Mouse (Mus musculus): ENCODE measurements at regions not wholly inside any gene's neighbourhood (a gene's known extent, or its start where the extent isn't known, plus 50 kb on each side); places are given as distances from the start of the nearest gene placed in this dataset.
"Not testable (repeated sequence)": the region's sequence is repeated elsewhere in the genome, so short reads cannot be mapped to it uniquely, and the experiment has no call there.

DNA sequence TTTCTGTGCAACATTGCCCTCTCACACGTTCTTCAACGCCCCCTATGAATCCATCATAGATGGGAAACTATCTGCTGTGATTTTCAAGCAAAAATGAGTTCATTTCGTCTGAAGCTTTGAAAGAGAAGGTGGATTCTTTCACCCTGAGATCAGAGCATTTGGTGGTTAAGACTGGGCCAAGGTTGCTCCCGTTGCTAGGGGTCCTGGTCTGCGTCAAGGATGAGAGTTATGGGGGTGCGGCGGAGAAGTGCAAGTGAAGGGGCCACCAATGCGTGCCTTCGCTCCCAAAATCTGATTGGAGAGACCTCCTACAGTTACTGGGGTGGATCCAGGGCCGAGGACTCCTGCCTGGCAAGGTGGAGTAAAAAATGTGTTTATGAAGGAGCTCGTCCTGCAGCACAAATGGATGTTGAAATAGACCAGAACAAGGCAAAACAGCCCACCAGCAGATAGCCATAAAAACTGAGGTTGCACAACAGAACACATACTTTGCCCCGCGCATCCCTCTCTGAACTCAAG, 215.7 kb downstream of the Fgf9 start:
- DNase-seq (ENCODE audit: low spot score) (no peak), ATAC-seq (replicated peaks; ENCODE audit: insufficient number of reproducible peaks, low FRiP score, low TSS enrichment, low read depth) (no peak)
- Histone ChIP-seq H3K9ac (replicated peaks; ENCODE audit: low read length) (no peak overlapping the region), H3K36me3 (replicated peaks; ENCODE audit: control insufficient read depth, insufficient read depth, low read depth, low read length) (no peaks in the 10 kb centered on the region), H3K9me3 (replicated peaks; ENCODE audit: control insufficient read depth, low read length) (no peaks in the 10 kb centered on the region), H3K4me3 (ENCODE audit: low read depth, low read length) (no peak overlapping the region), H3K4me1 (ENCODE audit: control insufficient read depth, insufficient read depth, low read length) (no peaks in the 10 kb centered on the region), H3K27ac (replicated peaks; ENCODE audit: low read depth, low read length) (no peak overlapping the region), H3K27me3 (ENCODE audit: control insufficient read depth, insufficient read depth, low read length) (no peaks in the 10 kb centered on the region), H3K4me2 (ENCODE audit: low read depth, low read length) (no peak overlapping the region)
- WGBS = 82% methylated on average over 13 of the region's 13 CpGs

DNA sequence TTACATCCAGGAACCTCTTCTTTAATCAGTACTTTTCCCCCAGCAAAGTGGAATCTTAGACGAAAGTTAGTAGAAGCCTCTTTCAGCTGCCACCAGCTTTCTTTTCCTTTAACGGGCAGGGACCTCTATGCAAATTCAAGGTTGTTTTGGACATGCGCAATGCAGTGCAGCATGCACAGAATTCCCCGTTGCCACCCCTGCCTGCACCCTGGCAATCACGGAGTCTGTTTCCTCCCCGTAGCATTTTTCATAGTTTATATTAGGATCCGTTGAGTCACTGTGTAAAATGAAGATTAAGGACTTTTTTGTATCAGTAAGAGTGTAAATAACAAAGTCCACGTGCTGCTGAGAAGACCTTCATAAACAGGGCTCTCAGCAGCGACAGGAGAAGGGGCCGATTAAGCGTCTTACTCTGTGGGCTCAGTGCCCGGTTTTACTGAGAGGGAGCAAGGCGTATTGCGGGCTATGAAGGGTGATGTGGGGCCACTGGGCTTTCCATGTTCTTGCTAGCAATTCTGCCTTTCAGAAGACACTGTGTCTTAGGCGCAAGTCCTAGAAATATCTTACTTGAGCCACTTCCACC, 212.5 kb downstream of the Fgf9 start:
- no peaks in the 10 kb centered on the region for H3K27me3 ChIP-seq (ENCODE audit: control insufficient read depth, insufficient read depth, low read length)
- H3K9me3 ChIP-seq (replicated peaks; ENCODE audit: control insufficient read depth, low read length) = no peaks in the 10 kb centered on the region
- H3K4me3 ChIP-seq (ENCODE audit: low read depth, low read length) = no peak overlapping the region
- H3K4me1 ChIP-seq (ENCODE audit: control insufficient read depth, insufficient read depth, low read length) = no peaks in the 10 kb centered on the region
- H3K36me3 ChIP-seq (replicated peaks; ENCODE audit: control insufficient read depth, insufficient read depth, low read depth, low read length) = no peaks in the 10 kb centered on the region
- ATAC-seq (replicated peaks; ENCODE audit: insufficient number of reproducible peaks, low FRiP score, low TSS enrichment, low read depth) (no peak), DNase-seq (ENCODE audit: low spot score) (no peak)
- H3K27ac ChIP-seq (replicated peaks; ENCODE audit: low read depth, low read length) = no peak overlapping the region
- H3K4me2 ChIP-seq (ENCODE audit: low read depth, low read length) = no peak overlapping the region
- no peak overlapping the region for H3K9ac ChIP-seq (replicated peaks; ENCODE audit: low read length)
- WGBS = 87% methylated on average over 15 of the region's 15 CpGs

DNA sequence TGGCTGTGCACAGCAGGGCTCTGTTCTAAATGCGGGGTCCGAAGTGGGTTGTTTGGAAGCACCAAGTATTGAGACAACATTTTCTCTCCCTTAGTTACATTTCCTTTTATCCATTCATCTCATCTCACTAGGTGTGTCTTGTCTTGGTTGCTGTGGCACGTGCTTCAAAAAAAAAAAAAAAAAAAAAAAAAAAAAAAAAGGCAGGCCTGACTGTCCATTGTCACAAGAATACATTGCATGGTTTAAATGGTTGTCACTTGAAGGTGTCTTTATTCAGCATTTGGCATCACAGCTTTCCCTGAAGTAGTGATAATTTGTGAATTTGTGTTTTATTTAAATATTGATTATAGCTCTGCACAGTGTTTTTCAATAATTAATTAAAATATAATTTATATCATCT, 211.9 kb downstream of the Fgf9 start:
- H3K36me3 ChIP-seq (replicated peaks; ENCODE audit: control insufficient read depth, insufficient read depth, low read depth, low read length) = no peaks in the 10 kb centered on the region
- 90% methylated on average over 3 of the region's 3 CpGs for WGBS
- ATAC-seq (replicated peaks; ENCODE audit: insufficient number of reproducible peaks, low FRiP score, low TSS enrichment, low read depth) (no peak), DNase-seq (ENCODE audit: low spot score) (no peak)
- no peaks in the 10 kb centered on the region for H3K9me3 ChIP-seq (replicated peaks; ENCODE audit: control insufficient read depth, low read length)
- no peaks in the 10 kb centered on the region for H3K27me3 ChIP-seq (ENCODE audit: control insufficient read depth, insufficient read depth, low read length)
- H3K9ac ChIP-seq (replicated peaks; ENCODE audit: low read length) = no peak overlapping the region
- no peak overlapping the region for H3K27ac ChIP-seq (replicated peaks; ENCODE audit: low read depth, low read length)
- no peaks in the 10 kb centered on the region for H3K4me1 ChIP-seq (ENCODE audit: control insufficient read depth, insufficient read depth, low read length)
- no peak overlapping the region for H3K4me3 ChIP-seq (ENCODE audit: low read depth, low read length)
- H3K4me2 ChIP-seq (ENCODE audit: low read depth, low read length) = no peak overlapping the region

DNA sequence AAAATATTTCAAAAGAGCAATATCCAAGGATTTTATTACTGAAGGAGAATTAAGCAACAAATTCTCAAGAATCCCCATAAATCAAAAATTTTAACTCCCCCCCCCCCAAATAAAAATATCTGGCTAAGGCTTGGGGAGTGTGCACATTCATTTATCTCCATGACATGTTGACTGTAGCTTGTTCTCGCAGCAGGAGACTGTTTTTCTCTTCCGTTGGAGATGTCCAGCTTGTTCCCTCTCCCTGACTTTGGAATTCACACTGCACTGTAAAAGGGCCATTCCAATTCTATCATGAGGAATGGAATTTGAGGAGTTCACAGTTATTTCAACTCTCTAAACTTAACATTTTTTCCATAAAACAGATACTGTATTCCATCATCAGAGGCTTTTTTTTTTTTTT, 204.1 kb downstream of the Fgf9 start:
- not testable (repeated sequence) for H3K4me1 ChIP-seq (ENCODE audit: control insufficient read depth, insufficient read depth, low read length); H3K9me3 ChIP-seq (replicated peaks; ENCODE audit: control insufficient read depth, low read length); H3K4me2 ChIP-seq (ENCODE audit: low read depth, low read length); H3K4me3 ChIP-seq (ENCODE audit: low read depth, low read length); DNase-seq (ENCODE audit: low spot score); H3K9ac ChIP-seq (replicated peaks; ENCODE audit: low read length); ATAC-seq (replicated peaks; ENCODE audit: insufficient number of reproducible peaks, low FRiP score, low TSS enrichment, low read depth); H3K36me3 ChIP-seq (replicated peaks; ENCODE audit: control insufficient read depth, insufficient read depth, low read depth, low read length); H3K27ac ChIP-seq (replicated peaks; ENCODE audit: low read depth, low read length); H3K27me3 ChIP-seq (ENCODE audit: control insufficient read depth, insufficient read depth, low read length)
- WGBS = 91% methylated on average over 2 of the region's 2 CpGs

DNA sequence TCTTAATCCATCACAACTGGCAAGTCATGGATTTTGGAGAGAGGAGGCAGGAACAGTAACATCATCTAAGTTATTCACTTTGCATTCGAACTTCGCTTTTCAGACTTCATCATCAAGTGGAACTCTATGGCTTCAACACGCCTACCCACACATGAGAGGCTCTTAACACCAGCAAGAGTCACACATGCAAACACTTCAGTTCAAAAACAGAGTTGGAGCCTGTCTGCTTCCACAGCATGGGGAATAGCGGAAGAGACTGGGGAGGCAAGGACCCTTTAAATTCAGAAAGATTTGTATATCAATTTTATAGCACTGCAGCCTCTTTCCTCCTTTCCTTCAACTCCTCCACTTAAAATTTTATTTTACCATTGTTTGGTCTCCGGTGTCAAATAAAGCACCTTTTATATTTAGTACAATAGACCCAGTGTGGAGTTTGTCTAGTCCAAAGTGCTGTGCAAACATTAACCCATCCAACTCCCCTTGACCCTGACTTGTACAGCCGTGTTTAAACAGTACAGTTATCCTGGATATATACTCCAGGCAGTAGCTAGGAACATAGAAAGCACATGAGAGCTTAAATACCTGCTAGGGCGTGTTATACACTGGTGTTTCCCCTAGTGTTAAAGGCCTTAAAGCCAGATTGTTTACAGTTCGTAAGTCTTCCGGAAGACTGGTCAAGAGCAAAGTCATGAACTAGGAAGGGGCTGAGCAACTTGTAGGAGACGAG, 203.5 kb downstream of the Fgf9 start:
- no peaks in the 10 kb centered on the region for H3K4me1 ChIP-seq (ENCODE audit: control insufficient read depth, insufficient read depth, low read length)
- H3K27me3 ChIP-seq (ENCODE audit: control insufficient read depth, insufficient read depth, low read length) = no peaks in the 10 kb centered on the region
- H3K27ac ChIP-seq (replicated peaks; ENCODE audit: low read depth, low read length) = no peak overlapping the region
- ATAC-seq (replicated peaks; ENCODE audit: insufficient number of reproducible peaks, low FRiP score, low TSS enrichment, low read depth) = no peak
- 84% methylated on average over 10 of the region's 10 CpGs for WGBS
- no peak overlapping the region for H3K9ac ChIP-seq (replicated peaks; ENCODE audit: low read length)
- H3K4me3 ChIP-seq (ENCODE audit: low read depth, low read length) = no peak overlapping the region
- H3K36me3 ChIP-seq (replicated peaks; ENCODE audit: control insufficient read depth, insufficient read depth, low read depth, low read length) = no peaks in the 10 kb centered on the region
- no peak overlapping the region for H3K4me2 ChIP-seq (ENCODE audit: low read depth, low read length)
- no peaks in the 10 kb centered on the region for H3K9me3 ChIP-seq (replicated peaks; ENCODE audit: control insufficient read depth, low read length)
- DNase-seq (ENCODE audit: low spot score) = no peak

DNA sequence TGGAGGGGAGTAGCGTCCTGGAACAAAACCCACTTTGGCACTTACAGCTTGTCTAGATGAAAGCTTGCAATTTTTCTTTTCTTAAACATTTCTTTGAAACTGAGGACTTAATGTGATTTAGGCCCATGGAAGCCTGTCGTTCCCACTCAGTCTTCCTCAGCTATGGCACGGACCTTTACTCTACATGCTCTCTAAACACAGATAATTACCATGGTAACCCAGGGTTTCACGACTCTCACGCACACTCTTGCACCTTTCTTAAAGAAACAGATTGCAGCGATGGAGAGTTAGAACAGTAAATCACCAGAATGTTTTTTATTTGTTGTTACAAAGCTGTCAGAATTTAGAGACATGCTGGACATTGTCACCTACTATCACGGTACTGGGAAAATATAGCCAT, 195.0 kb downstream of the Fgf9 start:
- 67% methylated on average over 7 of the region's 7 CpGs for WGBS
- Histone ChIP-seq H3K27me3 (ENCODE audit: control insufficient read depth, insufficient read depth, low read length) (no peaks in the 10 kb centered on the region), H3K9me3 (replicated peaks; ENCODE audit: control insufficient read depth, low read length) (no peaks in the 10 kb centered on the region), H3K4me1 (ENCODE audit: control insufficient read depth, insufficient read depth, low read length) (no peaks in the 10 kb centered on the region), H3K9ac (replicated peaks; ENCODE audit: low read length) (no peak overlapping the region), H3K36me3 (replicated peaks; ENCODE audit: control insufficient read depth, insufficient read depth, low read depth, low read length) (no peaks in the 10 kb centered on the region), H3K27ac (replicated peaks; ENCODE audit: low read depth, low read length) (no peak overlapping the region), H3K4me2 (ENCODE audit: low read depth, low read length) (no peak overlapping the region), H3K4me3 (ENCODE audit: low read depth, low read length) (no peak overlapping the region)
- DNase-seq (ENCODE audit: low spot score) (no peak), ATAC-seq (replicated peaks; ENCODE audit: insufficient number of reproducible peaks, low FRiP score, low TSS enrichment, low read depth) (no peak)

DNA sequence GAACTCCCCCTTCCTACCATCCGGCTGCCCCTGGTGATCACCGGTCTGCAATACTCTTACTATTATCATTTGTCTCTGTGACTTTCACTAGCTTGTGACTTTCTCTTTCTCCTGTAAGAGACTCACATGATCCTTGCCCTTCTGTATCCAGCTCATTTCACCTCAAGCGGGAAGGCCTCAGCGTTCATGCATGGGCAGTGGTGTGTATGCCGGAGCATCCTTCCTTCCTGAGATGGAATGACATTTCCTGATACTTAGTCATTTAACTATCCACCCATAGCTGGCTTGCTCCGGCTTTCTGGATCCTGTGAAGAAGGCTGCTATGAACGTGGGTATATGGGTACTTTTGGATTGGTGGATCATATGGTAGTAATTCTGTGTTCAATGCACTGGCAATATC, 194.1 kb downstream of the Fgf9 start:
- no peak overlapping the region for H3K4me3 ChIP-seq (ENCODE audit: low read depth, low read length)
- no peak overlapping the region for H3K27ac ChIP-seq (replicated peaks; ENCODE audit: low read depth, low read length)
- no peak overlapping the region for H3K9ac ChIP-seq (replicated peaks; ENCODE audit: low read length)
- H3K4me2 ChIP-seq (ENCODE audit: low read depth, low read length) = no peak overlapping the region
- 75% methylated on average over 7 of the region's 7 CpGs for WGBS
- no peaks in the 10 kb centered on the region for H3K27me3 ChIP-seq (ENCODE audit: control insufficient read depth, insufficient read depth, low read length)
- H3K9me3 ChIP-seq (replicated peaks; ENCODE audit: control insufficient read depth, low read length) = no peaks in the 10 kb centered on the region
- DNase-seq (ENCODE audit: low spot score) (no peak), ATAC-seq (replicated peaks; ENCODE audit: insufficient number of reproducible peaks, low FRiP score, low TSS enrichment, low read depth) (no peak)
- H3K4me1 ChIP-seq (ENCODE audit: control insufficient read depth, insufficient read depth, low read length) = no peaks in the 10 kb centered on the region
- H3K36me3 ChIP-seq (replicated peaks; ENCODE audit: control insufficient read depth, insufficient read depth, low read depth, low read length) = no peaks in the 10 kb centered on the region

DNA sequence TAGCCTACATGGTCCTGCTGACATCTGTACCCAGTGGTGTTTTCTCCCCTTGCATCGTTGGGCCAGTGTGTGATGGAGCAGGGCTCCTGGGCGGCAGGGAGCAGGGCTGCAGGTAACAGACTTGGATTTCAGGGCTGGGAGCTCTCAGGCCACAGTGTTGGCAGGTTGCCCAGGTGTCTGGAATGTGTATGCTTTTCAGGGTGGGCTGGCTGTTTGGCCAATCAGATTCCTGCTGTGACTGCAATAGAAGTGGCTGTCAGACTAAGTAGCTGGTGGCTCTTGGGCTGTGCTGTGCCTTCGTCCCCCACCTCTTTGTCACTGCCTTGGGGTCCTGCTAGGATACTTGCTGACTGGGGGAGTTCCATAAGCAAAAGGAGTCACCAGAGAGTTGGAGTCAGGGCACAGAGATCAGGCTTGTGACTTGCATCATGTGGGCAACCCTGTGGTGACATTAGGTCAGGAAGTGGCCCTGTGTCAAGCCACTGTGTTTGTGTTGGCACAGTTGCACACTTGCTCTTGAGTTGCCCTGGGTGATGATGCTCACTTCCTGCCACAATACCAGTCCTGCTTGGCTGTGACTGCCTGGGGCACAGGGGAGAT, 183.1 kb downstream of the Fgf9 start:
- no peak overlapping the region for H3K9ac ChIP-seq (replicated peaks; ENCODE audit: low read length)
- H3K4me3 ChIP-seq (ENCODE audit: low read depth, low read length) = no peak overlapping the region
- H3K4me2 ChIP-seq (ENCODE audit: low read depth, low read length) = no peak overlapping the region
- H3K27me3 ChIP-seq (ENCODE audit: control insufficient read depth, insufficient read depth, low read length) = no peaks in the 10 kb centered on the region
- H3K9me3 ChIP-seq (replicated peaks; ENCODE audit: control insufficient read depth, low read length) = no peaks in the 10 kb centered on the region
- H3K4me1 ChIP-seq (ENCODE audit: control insufficient read depth, insufficient read depth, low read length) = no peaks in the 10 kb centered on the region; the same call in 1 of the 2 replicates
- peak; percentile 50 for DNase-seq (ENCODE audit: low spot score)
- 62% methylated on average over 3 of the region's 3 CpGs for WGBS
- no peaks in the 10 kb centered on the region for H3K36me3 ChIP-seq (replicated peaks; ENCODE audit: control insufficient read depth, insufficient read depth, low read depth, low read length)
- peak; percentile 65; the same call in 1 of the 2 replicates for ATAC-seq (replicated peaks; ENCODE audit: insufficient number of reproducible peaks, low FRiP score, low TSS enrichment, low read depth)
- no peak overlapping the region for H3K27ac ChIP-seq (replicated peaks; ENCODE audit: low read depth, low read length)
